Mouse (Mus musculus) midbrain, postnatal 0 days (tissue): ENCODE results near the gene Gm17409. TPM values are rescaled to one million over a fixed set of nuclear protein-coding genes. Genes with fewer than 3 reads are reported as not detected.

Experiments
- ATAC-seq: fragments of 200-750 bp; cut with Nextera tagmentation; 2 replicates; pipeline ENCODE4 v1.8.0; 2017; ENCODE audit warnings: moderate number of reproducible peaks, mild to moderate bottlenecking, moderate TSS enrichment, moderate library complexity; ENCODE audit not compliant: low FRiP score
- DNase-seq: peaks from one replicate; pipeline ENCODE4 v3.0.0-alpha.2; 2015; ENCODE audit warnings: low spot score
- H3K27ac ChIP-seq: fragments of 300-500 bp; sonication (generic); 2 replicates; pipeline ENCODE4 v1.5.1; 2014; ENCODE audit warnings: low read depth, mild to moderate bottlenecking, low read length, mixed read lengths
- H3K27me3 ChIP-seq: fragments of 300-500 bp; sonication (generic); 2 replicates; pipeline ENCODE4 v1.6.1; 2014; ENCODE audit warnings: low read length, control low read depth, mixed read lengths; ENCODE audit not compliant: insufficient read depth
- H3K36me3 ChIP-seq: fragments of 300-500 bp; sonication (generic); 2 replicates; pipeline ENCODE4 v1.6.1; 2014; ENCODE audit warnings: low read length, control low read depth, mixed read lengths; ENCODE audit not compliant: insufficient read depth
- H3K4me1 ChIP-seq: fragments of 300-500 bp; sonication (generic); 2 replicates; pipeline ENCODE4 v1.6.1; 2014; ENCODE audit warnings: mild to moderate bottlenecking, control low read depth, antibody characterized with exemption, low read length, mixed read lengths; ENCODE audit not compliant: insufficient read depth
- H3K4me2 ChIP-seq: fragments of 300-500 bp; sonication (generic); 2 replicates; pipeline ENCODE4 v1.6.1; 2014; ENCODE audit warnings: low read depth, mild to moderate bottlenecking, low read length, mixed read lengths; ENCODE audit not compliant: poor library complexity, severe bottlenecking
- H3K4me3 ChIP-seq: fragments of 300-500 bp; sonication (generic); 2 replicates; pipeline ENCODE4 v1.5.1; 2014; ENCODE audit warnings: low read depth, mild to moderate bottlenecking, low read length, moderate library complexity
- H3K9ac ChIP-seq: fragments of 300-500 bp; sonication (generic); replicated peaks from 2 replicates; pipeline ENCODE4 v1.6.1; 2014; ENCODE audit warnings: mild to moderate bottlenecking, low read length, moderate library complexity, mixed read lengths; ENCODE audit not compliant: poor library complexity, severe bottlenecking
- H3K9me3 ChIP-seq: fragments of 300-500 bp; sonication (generic); 2 replicates; pipeline ENCODE4 v1.6.1; 2016; ENCODE audit warnings: low read length, control low read depth
- CTCF ChIP-seq: IDR thresholded peaks from 2 replicates; pipeline ENCODE4 v1.5.1; 2016; ENCODE audit warnings: antibody characterized with exemption, mild to moderate bottlenecking
- WGBS: fragments of 180-500 bp; shearing (Covaris S2); extraction: QIAGEN DNeasy Blood & Tissue Kit; methylation state at CpG from one replicate; pipeline ENCODE4 v1.1.7; 2014; 5-methylcytosine and 5-hydroxymethylcytosine counted together
- polyA plus RNA-seq: library from polyadenylated mRNA; unstranded; fragments of >200 nt; fragmentation: Nextera tagmentation; extraction: Ambion mirVana; gene quantifications from 2 replicates; pipeline ENCODE4 v1.2.1, GENCODE M21; 2015
- total RNA-seq: library from RNA; depleted of rRNA; stranded (reverse); fragments of >200 nt; gene quantifications from 2 replicates; pipeline ENCODE4 v1.2.3, GENCODE M21; 2014

Gene Gm17409
- total and polyA plus RNA-seq, 2 experiments from 2014 or later = not detected

DNA sequence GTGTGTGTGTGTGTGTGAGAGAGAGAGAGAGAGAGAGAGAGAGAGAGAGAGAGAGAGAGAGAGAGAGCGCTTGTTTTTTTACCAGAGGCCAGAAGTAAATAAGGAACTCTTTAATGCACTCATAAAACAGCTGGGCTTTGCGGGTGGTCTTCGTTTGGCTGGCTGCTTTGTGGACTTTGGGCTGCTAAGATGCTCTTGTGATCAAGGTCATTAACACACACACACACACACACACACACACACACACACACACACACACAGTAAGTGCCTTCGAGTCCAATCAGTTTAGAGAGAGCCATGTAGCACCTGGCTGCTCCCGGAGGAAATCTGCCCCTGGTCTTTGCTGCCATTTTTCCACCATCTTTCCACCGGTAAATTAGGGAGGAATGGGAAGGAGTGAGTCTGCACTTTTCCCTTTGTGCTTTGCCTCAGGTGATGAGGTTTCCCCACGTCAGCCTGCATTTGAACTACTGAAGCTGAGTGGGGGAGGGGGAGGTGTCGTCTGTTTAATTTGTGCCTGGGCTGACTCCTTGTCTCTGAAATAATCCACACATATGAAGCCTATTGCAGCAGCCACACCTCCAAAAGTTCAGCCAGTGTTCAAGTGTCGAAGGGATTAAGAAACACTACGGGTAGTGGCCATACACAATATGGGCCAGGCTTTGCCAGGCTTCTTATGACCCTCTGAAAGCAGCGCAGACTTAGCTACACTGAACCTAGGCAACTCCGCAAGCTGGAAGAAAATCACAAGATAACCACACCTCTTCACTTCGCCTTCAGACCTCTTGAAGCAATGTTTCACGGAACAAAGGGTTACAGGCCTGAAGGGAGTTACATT is 16.7 kb downstream of the Gm17409 start:
- Histone ChIP-seq H3K36me3 (no peaks in the 10 kb centered on the region), H3K4me2 (no peak overlapping the region), H3K4me1 (no peaks in the 10 kb centered on the region; the same call in 1 of the 2 replicates), H3K9me3 (no peaks in the 10 kb centered on the region), H3K27me3 (no peaks in the 10 kb centered on the region), H3K9ac (no peak overlapping the region), H3K4me3 (no peak overlapping the region), H3K27ac (no peak overlapping the region)
- TF ChIP-seq CTCF = no peak
- 54% methylated on average over 14 of the region's 14 CpGs for WGBS
- DNase-seq (no peak), ATAC-seq (no peak)

- H3K9ac ChIP-seq = no peak overlapping the region
- no peak for TF ChIP-seq CTCF
- no peak for ATAC-seq
These were observed 17.3 kb downstream of the Gm17409 start for GRCm38 (mm10) chr2:58487279-58487560.

DNA sequence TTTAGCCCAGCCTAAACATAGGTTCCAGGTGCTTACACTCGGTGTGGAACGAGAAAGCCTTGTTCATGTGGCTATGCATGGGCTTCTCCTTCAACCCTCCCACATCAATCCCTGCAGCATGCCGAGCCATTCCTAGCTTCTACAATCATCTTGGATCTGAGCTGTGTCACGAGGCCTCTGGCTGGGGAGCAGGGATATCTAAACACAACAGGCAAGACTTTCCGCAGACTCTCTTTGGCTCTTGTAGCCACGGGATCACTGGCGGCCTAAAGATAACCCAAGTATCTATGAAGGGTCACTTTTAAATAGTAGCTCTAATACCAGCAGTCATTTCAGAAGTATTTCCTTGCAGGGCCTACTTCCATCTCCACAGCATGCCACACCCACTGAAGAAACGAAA is 18.5 kb downstream of the Gm17409 start:
- Histone ChIP-seq H3K27me3 (no peaks in the 10 kb centered on the region), H3K27ac (no peak overlapping the region), H3K4me1 (no peaks in the 10 kb centered on the region; the same call in 1 of the 2 replicates), H3K4me3 (no peak overlapping the region), H3K9me3 (no peaks in the 10 kb centered on the region), H3K36me3 (no peaks in the 10 kb centered on the region), H3K9ac (no peak overlapping the region), H3K4me2 (no peak overlapping the region)
- TF ChIP-seq CTCF = no peak
- WGBS = 96% methylated on average over 8 of the region's 8 CpGs
- DNase-seq (no peak), ATAC-seq (no peak)

More at GRCm38 (mm10) chr2:58487279-58487560, 17.3 kb downstream of the Gm17409 start:
- DNase-seq = no peak
- Histone ChIP-seq H3K4me2 (no peak overlapping the region), H3K4me1 (no peaks in the 10 kb centered on the region; the same call in 1 of the 2 replicates), H3K36me3 (no peaks in the 10 kb centered on the region), H3K4me3 (no peak overlapping the region), H3K27ac (no peak overlapping the region), H3K9me3 (no peaks in the 10 kb centered on the region), H3K27me3 (no peaks in the 10 kb centered on the region)
- 53% methylated on average over 3 of the region's 3 CpGs for WGBS

DNA sequence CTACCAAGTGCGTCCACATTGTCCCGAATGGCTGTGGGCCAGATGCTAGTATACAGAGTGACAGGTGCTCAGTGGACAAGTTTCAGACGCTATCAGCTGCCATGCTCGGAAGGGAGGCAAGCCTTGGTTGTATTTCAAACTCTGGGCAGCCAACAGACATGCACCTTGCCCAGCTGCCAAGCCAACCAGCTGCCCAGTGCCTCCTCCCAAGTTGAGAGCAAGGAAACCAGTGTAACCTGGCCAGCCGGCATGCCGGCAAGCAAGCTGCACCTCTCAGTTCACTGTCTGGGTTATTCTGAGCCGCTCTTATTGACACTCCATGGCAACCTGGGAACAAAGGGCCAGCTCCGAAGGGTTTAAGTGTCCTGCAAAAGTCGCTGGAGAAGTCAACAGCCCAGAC is 19.4 kb downstream of the Gm17409 start:
- H3K36me3 ChIP-seq = no peaks in the 10 kb centered on the region
- H3K4me2 ChIP-seq = no peak overlapping the region

GRCm38 (mm10) chr2:58493685-58494635 is 24.0 kb downstream of the Gm17409 start:
- Histone ChIP-seq H3K9me3 (no peaks in the 10 kb centered on the region), H3K4me2 (no peak overlapping the region), H3K36me3 (no peaks in the 10 kb centered on the region), H3K4me1 (no peaks in the 10 kb centered on the region), H3K9ac (no peak overlapping the region), H3K4me3 (no peak overlapping the region), H3K27me3 (no peaks in the 10 kb centered on the region), H3K27ac (no peak overlapping the region)
- no peak for TF ChIP-seq CTCF
- WGBS = 71% methylated on average over 18 of the region's 18 CpGs
- no peak for ATAC-seq
- no peak for DNase-seq

More for the DNA sequence above, 19.4 kb downstream of the Gm17409 start:
- Histone ChIP-seq H3K27me3 (no peaks in the 10 kb centered on the region), H3K4me1 (no peaks in the 10 kb centered on the region; the same call in 1 of the 2 replicates), H3K9me3 (no peaks in the 10 kb centered on the region), H3K9ac (no peak overlapping the region), H3K4me3 (no peak overlapping the region), H3K27ac (no peak overlapping the region)
- WGBS = 76% methylated on average over 9 of the region's 9 CpGs
- ATAC-seq (no peak), DNase-seq (no peak)
- TF ChIP-seq CTCF = no peak
